Mouse (Mus musculus): Measurements from ENCODE around the gene Rnaseh2c. TPM values are rescaled to one million over a fixed set of nuclear protein-coding genes. Genes with fewer than 3 reads are reported as not detected.

The Rnaseh2c gene
- polyA plus RNA-seq, 1 experiment: 62.0 TPM

DNA sequence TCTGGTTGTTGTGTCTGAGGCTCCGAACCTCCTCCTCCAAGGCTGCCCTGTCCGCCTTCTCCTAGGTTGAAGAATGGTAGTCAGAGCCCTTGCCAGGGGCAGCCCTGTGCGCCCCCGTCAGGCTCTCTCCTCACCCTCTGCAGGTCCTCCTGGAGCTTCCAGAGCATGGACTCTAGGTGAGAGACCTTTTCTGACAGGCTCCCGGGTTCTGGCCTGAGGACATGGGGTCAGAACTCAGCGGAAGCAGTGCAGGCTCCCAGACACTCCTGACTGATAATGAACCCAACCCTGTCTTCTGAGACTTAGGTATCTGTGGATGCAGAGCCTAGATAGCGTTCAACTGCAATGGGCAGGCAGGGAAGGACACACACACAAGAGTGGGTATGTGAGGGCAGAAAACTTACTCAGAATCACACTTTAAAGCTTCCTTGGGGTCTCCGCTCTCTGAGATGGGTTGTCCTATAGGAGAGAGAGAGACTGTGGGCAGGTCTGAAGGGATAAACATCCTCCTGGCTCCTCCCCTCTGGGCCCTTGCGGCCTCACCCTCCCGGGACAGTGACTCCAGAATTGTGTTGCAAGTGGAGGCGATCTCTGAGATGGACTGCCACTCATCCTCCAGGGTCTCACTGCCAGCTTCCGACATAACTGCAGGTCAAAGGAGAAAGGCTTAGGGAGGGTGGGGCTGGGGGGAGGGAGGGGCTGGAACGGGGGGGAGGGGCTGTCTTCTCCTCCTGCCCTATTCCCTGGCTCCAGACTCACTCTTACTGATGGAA, 50.0 kb downstream of the Rnaseh2c start:
- DNase-seq (ENCODE audit: low read depth): no peak
- TF ChIP-seq CTCF (IDR thresholded peaks at IDR 0.05; ENCODE audit: borderline replicate concordance, extremely low read depth, insufficient read depth, insufficient read length) (no peak), POLR2A (IDR thresholded peaks at IDR 0.05; ENCODE audit: borderline replicate concordance, extremely low read depth, insufficient read depth, insufficient read length, poor library complexity, severe bottlenecking) (no peak)

DNA sequence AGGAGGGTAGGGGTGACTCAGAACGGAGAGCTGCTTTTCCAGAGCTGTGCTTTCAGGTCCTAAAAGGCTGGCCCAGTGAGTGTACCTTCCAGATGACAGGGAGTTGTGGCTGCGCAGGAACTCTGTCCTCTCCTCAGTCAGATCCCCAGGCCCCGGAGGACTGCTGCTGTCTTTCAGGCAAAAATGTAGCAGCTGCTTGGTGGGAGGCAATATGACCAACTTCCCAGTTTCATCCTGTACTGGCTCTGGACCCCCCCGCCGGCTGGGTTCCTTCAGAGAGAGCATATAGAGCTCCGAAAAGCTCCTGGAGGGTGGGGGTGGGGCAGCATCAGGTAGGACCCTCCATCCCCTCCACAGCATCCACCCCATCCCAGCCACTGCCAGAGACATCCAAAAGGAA, 50.9 kb downstream of the Rnaseh2c start:
- no peak for TF ChIP-seq POLR2A (IDR thresholded peaks at IDR 0.05; ENCODE audit: borderline replicate concordance, extremely low read depth, insufficient read depth, insufficient read length, poor library complexity, severe bottlenecking)
- no peak for TF ChIP-seq CTCF (IDR thresholded peaks at IDR 0.05; ENCODE audit: borderline replicate concordance, extremely low read depth, insufficient read depth, insufficient read length)
- DNase-seq (ENCODE audit: low read depth): no peak

DNA sequence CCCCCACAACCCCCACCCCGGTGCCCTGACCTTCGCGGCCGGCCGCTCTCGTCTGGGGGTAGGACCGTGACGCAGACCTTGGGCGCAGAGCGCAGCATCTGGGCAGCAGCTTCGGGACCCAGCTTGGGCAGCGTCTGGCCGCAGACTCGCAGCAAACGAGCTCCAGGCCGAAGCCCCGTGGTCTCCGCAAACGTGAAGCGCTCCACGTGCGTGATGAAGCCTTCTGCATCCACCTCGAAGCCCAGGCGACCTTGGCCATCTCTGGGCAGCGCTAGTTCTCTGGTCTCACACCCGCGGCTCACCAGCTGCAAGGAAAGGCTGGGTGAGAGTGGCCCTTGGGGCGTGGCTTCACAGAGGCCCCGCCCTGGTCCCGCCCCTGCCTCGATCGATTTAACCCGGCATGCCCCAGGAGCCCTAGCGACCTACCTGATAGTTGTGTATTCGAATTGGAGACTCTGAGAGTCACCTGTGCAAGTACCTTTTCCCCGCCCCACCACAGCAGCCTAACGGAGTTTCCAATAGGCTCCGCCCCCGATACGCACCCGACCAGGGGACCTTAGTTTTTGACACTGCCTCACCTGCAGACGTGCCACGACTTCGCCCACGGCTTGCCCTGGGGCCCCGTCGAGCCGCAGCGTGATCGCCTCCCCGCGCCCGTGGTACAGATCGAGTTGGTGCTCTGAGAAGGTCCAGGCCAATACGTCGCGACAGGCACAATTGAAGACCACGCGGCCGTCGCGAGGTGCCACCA, 52.5 kb downstream of the Rnaseh2c start:
- TF ChIP-seq POLR2A (IDR thresholded peaks at IDR 0.05; ENCODE audit: borderline replicate concordance, extremely low read depth, insufficient read depth, insufficient read length, poor library complexity, severe bottlenecking) (no peak), CTCF (IDR thresholded peaks at IDR 0.05; ENCODE audit: borderline replicate concordance, extremely low read depth, insufficient read depth, insufficient read length) (no peak)
- DNase-seq (ENCODE audit: low read depth): peak; percentile 49

DNA sequence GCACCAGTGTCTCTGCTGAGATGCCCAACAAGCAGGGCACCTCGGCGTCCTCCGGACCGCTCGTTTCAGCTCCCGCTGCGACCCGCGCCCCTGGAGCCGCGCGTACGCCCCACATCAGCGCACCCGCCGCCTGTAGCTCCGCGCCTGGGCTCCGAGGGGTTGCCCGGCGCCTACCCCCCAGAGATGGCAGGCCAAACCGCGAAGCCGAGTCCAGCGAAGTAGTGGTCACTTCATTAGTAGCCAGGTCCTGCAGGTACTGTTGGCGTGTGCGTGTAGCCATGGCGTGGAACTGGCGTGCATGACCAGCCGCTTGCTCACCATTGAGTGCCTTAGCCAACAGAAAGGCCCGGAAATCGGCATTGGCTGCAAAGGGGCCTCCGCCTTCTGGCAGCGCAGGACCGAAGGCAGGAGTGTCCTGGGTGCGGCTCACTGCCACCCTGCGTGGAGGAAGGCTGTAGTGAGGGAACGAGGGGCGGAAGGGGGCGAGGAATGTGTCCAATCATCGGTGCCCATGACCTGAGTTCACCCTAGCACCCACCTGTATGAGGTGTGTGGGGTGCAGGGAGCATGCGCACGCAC, 53.1 kb downstream of the Rnaseh2c start:
- no peak for DNase-seq (ENCODE audit: low read depth)
- no peak for TF ChIP-seq CTCF (IDR thresholded peaks at IDR 0.05; ENCODE audit: borderline replicate concordance, extremely low read depth, insufficient read depth, insufficient read length)
- TF ChIP-seq POLR2A (IDR thresholded peaks at IDR 0.05; ENCODE audit: borderline replicate concordance, extremely low read depth, insufficient read depth, insufficient read length, poor library complexity, severe bottlenecking): no peak

Other genes starting within 250 kb of the Rnaseh2c start
- 37.2 and 38.4 TPM in 2 replicates for gene Eif1ad, start 235.1 kb upstream of the Rnaseh2c start, polyA plus RNA-seq (2012; rRNA removed)
- gene Banf1, start 234.7 kb upstream of the Rnaseh2c start, polyA plus RNA-seq (2012; rRNA removed): 181 and 258 TPM in 2 replicates
- 40.9 and 65.0 TPM in 2 replicates for gene Sart1, start 213.2 kb upstream of the Rnaseh2c start, polyA plus RNA-seq (2012; rRNA removed)
- 0.04 and 0.20 TPM in 2 replicates for gene Tsga10ip, start 199.3 kb upstream of the Rnaseh2c start, polyA plus RNA-seq (2012; rRNA removed)
- 224 and 257 TPM in 2 replicates for gene Drap1, start 176.9 kb upstream of the Rnaseh2c start, polyA plus RNA-seq (2012; rRNA removed)
- 86.4 and 106 TPM in 2 replicates for gene AI837181, start 176.7 kb upstream of the Rnaseh2c start, polyA plus RNA-seq (2012; rRNA removed)
- not detected in 2 replicates for gene Fosl1, start 154.3 kb upstream of the Rnaseh2c start, polyA plus RNA-seq (2012; rRNA removed)
- gene Ccdc85b, start 144.0 kb upstream of the Rnaseh2c start, polyA plus RNA-seq (2012; rRNA removed): 9.6 and 12.1 TPM in 2 replicates
- gene Fibp, start 141.3 kb upstream of the Rnaseh2c start, polyA plus RNA-seq (2012; rRNA removed): 179 and 266 TPM in 2 replicates
- gene Ctsw, start 133.4 kb upstream of the Rnaseh2c start, polyA plus RNA-seq (2012; rRNA removed): 2.9 and 3.7 TPM in 2 replicates
- gene Efemp2, start 127.9 kb upstream of the Rnaseh2c start, polyA plus RNA-seq (2012; rRNA removed): 47.7 and 58.5 TPM in 2 replicates
- 46.4 and 73.2 TPM in 2 replicates for gene Mus81, start 113.5 kb upstream of the Rnaseh2c start, polyA plus RNA-seq (2012; rRNA removed)
- 1,637 and 1,665 TPM in 2 replicates for gene Cfl1, start 111.4 kb upstream of the Rnaseh2c start, polyA plus RNA-seq (2012; rRNA removed)
- 2.5 and 4.7 TPM in 2 replicates for gene 1700020D05Rik, start 98.1 kb upstream of the Rnaseh2c start, polyA plus RNA-seq (2012; rRNA removed)
- gene Snx32, start 91.3 kb upstream of the Rnaseh2c start, polyA plus RNA-seq (2012; rRNA removed): 92.3 and 123 TPM in 2 replicates
- gene Ovol1, start 41.2 kb upstream of the Rnaseh2c start, polyA plus RNA-seq (2012; rRNA removed): 0.31 and 0.42 TPM in 2 replicates
- gene Ap5b1, start 33.8 kb upstream of the Rnaseh2c start, polyA plus RNA-seq (2012; rRNA removed): 2.6 and 4.5 TPM in 2 replicates
- 163 and 181 TPM in 2 replicates for gene Kat5, start 8.4 kb downstream of the Rnaseh2c start, polyA plus RNA-seq (2012; rRNA removed)
- 44.7 and 47.0 TPM in 2 replicates for gene Rela, start 35.6 kb downstream of the Rnaseh2c start, polyA plus RNA-seq (2012; rRNA removed)
- 30.8 and 32.5 TPM in 2 replicates for gene Sipa1, start 61.8 kb downstream of the Rnaseh2c start, polyA plus RNA-seq (2012; rRNA removed)
- 21.6 and 22.9 TPM in 2 replicates for gene Map3k11, start 86.9 kb downstream of the Rnaseh2c start, polyA plus RNA-seq (2012; rRNA removed)
- gene Pcnx3, start 87.0 kb downstream of the Rnaseh2c start, polyA plus RNA-seq (2012; rRNA removed): 95.9 and 120 TPM in 2 replicates
- gene Kcnk7, start 102.5 kb downstream of the Rnaseh2c start, polyA plus RNA-seq (2012; rRNA removed): 0.13 TPM in 1 of 2 replicates, not detected in the other
- gene Ehbp1l1, start 124.4 kb downstream of the Rnaseh2c start, polyA plus RNA-seq (2012; rRNA removed): 18.3 and 20.4 TPM in 2 replicates
- 258 and 404 TPM in 2 replicates for gene Fam89b, start 127.8 kb downstream of the Rnaseh2c start, polyA plus RNA-seq (2012; rRNA removed)
- 52.1 and 70.3 TPM in 2 replicates for gene Ltbp3, start 139.0 kb downstream of the Rnaseh2c start, polyA plus RNA-seq (2012; rRNA removed)
- 130 and 153 TPM in 2 replicates for gene Scyl1, start 169.5 kb downstream of the Rnaseh2c start, polyA plus RNA-seq (2012; rRNA removed)

All from brain, embryonic 14.5 days (tissue).